Mouse (Mus musculus): ENCODE results near the gene Hspa1l.

DNA sequence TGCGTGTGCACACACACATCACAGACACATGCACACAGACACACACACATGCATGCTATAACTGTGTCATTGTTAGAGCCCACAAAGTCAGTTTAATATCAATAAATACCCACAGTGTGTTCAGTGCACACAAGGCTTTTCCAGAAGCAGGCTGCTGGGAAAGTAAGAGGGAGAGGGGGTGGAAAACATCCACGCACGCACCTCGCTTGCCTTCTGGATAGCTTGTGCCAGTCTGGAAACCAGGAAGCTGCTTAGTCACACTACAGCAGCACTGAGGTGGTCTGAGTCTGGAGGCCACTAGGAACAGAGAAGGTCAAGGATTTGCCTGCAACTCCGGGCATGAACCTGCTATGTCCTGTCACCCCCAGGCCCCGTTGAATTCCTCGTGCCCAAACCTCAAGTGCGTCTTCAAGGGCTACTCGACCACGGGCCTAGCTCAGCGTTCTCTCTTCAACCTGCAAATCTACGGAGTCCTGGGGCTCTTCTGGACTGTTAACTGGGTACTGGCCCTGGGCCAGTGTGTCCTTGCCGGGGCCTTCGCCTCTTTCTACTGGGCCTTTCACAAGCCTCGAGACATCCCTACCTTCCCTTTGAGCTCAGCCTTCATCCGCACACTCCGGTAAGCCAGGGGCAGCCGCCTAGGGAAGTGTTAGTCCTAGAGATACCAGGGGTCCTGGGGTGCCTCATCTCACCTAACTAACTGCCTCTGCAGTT, 45.0 kb upstream of the Hspa1l start:
- TF ChIP-seq CTCF (IDR thresholded peaks at IDR 0.05; ENCODE audit: low read depth, low read length): no peak
- TF ChIP-seq POLR2A (IDR thresholded peaks at IDR 0.05; ENCODE audit: borderline replicate concordance, low read depth, low read length): no peak

Data from bone marrow macrophage, adult 2 months (primary cell).